Mouse (Mus musculus) liver, adult 10 weeks (tissue): ENCODE results near the gene Gtsf1l. TPM values are rescaled to one million over a fixed set of nuclear protein-coding genes. Genes with fewer than 3 reads are reported as not detected.

Experiments used
- polyA plus RNA-seq: library from polyadenylated mRNA; stranded (reverse); fragments of 350-450 nt; fragmentation: Illumina TruSeq; extraction: RNeasy Lipid Tissue Mini Kit (QIAGEN cat#74804); gene quantifications from one replicate; pipeline ENCODE4 v1.2.3, GENCODE M21; 2014; ENCODE audit warnings: low read depth, low replicate concordance

Gene Gtsf1l
- not detected for polyA plus RNA-seq

GRCm38 (mm10) chr2:163087728-163088127, at the start of gene Gtsf1l:
Gtsf1l (minus strand) TSS chr2:163087855.

GRCm38 (mm10) chr2:163054335-163054840, 33.3 kb downstream of the Gtsf1l start, which contains the start of gene Mybl2:
Mybl2 (plus strand) TSS chr2:163054687.

Other genes starting within 250 kb of the Gtsf1l start
- 131 TPM for gene Srsf6, start 156.3 kb downstream of the Gtsf1l start, polyA plus RNA-seq
- gene L3mbtl1, start 144.4 kb downstream of the Gtsf1l start, polyA plus RNA-seq = not detected
- gene Sgk2, start 100.5 kb downstream of the Gtsf1l start, polyA plus RNA-seq = 36.2 TPM
- gene Ift52, start 70.5 kb downstream of the Gtsf1l start, polyA plus RNA-seq = 54.7 TPM
- not detected for gene Mybl2, start 33.2 kb downstream of the Gtsf1l start, polyA plus RNA-seq
- gene Tox2, start 115.3 kb upstream of the Gtsf1l start, polyA plus RNA-seq = 0.61 TPM